Mouse (Mus musculus): ENCODE data around the gene Cfap97.

DNA sequence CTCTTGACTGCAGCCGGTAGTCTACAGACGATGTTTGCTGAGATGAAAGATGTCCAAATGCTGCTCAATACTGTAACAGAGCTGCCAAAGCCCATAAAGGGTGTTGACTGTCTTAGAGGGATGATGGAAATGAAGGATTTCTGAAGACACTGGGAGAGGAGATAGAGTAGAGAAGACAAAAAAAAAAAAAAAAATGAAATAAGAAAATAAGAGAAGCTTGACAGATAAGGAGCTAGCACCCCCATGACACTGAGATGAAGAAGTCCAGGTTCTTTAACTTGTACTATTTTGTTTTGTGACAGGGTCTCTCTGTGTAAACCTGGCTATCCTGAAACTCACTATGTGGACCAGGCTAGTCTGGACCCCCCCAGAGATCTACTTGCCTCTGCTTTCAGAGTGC, 1.5 kb downstream of the Cfap97 start:
- TF ChIP-seq CTCF (IDR thresholded peaks at IDR 0.05; ENCODE audit: extremely low read depth, insufficient read depth, low read length): no peak
- TF ChIP-seq POLR2A (IDR thresholded peaks at IDR 0.05; ENCODE audit: extremely low read depth, insufficient read depth, low read length): no peak
